Mouse (Mus musculus): ENCODE measurements around the gene Tnf.
"Not testable (repeated sequence)": the region's sequence is repeated elsewhere in the genome, so short reads cannot be mapped to it uniquely, and the experiment has no call there.

Tnf gene

DNA sequence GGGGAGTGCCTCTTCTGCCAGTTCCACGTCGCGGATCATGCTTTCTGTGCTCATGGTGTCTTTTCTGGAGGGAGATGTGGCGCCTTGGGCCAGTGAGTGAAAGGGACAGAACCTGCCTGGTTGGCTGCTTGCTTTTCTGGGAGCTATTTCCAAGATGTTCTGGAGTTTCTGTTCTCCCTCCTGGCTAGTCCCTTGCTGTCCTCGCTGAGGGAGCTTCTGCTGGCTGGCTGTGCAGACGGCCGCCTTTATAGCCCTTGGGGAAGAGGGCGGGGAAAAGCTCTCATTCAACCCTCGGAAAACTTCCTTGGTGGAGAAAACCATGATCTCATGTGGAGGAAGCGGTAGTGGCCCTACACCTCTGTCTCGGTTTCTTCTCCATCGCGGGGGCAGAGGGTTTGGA lies at the start of gene Tnf:
Tnf (minus strand) TSS at position 221 of the 400 bp plus-strand sequence.
- DNase-seq (ENCODE audit: low spot score): peak; percentile 78

DNA sequence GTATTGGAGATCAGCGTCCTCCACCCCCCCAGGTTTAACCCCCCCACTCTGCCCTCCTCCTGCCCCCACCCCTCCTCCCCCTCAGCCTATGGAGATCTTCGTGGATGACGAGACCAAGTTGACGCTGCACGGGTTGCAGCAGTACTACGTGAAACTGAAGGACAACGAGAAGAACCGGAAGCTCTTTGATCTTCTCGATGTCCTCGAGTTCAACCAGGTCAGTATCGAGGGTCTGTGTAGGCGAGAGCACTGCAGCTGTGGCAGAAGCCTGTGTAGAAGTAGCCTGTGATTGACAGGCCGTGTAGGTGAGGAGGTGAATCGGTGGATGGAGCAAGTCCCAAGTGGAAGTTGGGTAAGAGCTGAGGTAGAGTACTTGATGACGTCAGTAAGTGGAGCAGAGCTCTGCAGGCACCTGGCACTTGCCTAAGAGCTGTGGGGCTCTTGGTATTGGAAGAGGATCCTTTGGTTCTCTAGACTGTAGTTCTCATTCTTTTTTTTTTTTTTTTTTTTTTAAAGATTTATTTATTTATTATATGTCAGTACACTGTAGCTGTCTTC lies 49.4 kb upstream of the Tnf start:
- DNase-seq (ENCODE audit: low spot score): no peak

DNA sequence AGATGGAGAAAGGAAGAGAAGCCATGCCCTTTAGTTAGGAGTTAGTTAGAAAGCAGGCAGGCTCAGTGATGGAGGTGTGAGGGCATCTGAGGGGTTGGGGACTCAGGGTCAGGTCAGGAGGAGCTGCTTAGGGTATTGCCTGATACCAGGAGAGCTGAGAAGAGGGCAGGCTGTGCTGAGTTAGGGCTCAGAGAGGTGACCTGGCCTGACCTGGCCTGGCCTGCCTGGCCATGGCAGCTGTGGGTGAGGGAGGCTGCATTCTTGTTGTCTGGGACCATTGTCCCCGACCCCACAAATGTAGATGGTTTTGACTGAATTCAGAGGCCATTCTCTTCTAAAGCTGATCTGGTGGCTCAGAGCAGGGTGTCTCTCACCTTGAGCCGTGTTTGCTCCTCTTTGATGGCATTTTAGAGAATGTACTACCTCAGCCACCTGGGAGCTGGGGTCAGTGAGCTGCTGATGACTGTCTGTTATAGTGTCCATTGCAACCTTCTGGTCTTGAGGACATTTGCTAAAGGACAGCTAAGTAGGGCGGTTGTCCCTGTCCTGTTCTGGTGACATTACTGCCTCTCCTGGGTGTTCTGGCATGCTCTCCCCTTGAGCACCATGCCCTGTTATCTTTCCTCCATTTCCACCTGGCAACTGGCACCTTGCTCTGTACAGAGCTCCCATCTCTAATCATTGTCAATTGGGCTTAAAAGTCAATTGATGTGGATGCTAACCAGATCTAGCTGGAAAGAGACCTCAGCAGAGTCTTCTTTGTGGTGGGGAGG lies 48.7 kb upstream of the Tnf start:
- no peak for DNase-seq (ENCODE audit: low spot score)

DNA sequence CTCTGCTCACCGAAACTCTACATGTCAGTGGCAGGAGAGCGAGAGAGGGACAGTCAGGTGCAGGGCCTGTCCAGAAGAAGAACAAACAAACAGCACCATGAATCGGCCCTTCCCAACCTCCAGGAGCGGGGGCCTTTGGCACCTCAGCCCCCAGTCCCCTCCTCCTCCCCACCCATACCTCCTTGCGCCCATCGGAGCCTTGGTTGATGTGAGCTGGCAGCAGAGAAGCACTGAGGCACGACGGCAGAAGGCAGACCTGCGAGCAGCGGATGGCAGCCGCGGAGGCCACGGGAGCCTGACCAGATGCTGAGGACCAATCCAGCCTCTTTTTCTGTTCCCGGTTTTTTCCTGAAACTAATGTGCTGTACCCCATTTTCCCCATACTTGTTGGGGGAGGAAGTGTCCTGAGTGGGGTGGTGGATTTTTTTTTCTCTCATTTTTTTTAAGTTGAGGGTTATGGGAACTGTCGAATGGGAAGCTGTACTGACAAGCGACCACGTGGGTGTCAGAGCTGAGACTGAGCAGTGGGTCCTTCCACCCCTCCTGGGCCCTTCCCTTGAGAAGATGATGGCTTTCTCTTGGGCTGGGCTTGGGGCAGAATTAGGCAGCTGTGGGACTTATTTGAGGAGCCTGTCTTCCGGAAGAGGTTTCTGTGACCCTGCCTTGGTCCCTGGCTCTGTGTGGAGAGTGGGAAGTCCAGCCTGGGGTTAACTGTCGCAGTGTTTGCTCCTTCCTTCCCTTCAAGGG lies 47.8 kb upstream of the Tnf start:
- no peak for DNase-seq (ENCODE audit: low spot score)

DNA sequence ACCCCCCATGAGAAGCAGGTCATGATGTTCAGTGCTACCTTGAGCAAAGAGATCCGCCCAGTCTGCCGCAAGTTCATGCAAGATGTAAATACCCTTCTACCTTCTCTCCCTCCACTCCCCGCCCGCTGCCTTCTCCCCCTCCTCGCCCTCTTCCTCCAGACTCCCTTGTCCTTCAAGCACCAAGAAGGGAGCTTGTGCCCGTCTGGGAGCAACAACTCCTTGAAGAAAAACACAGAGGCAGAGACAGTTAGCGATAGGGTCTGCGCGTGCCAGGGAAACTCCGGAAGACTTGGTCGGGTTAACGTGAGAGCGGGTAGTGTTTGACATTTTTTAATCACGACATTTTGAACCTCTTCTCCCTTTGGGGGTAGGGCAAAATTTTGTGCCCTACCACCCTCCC lies 47.2 kb upstream of the Tnf start:
- no peak for DNase-seq (ENCODE audit: low spot score)

DNA sequence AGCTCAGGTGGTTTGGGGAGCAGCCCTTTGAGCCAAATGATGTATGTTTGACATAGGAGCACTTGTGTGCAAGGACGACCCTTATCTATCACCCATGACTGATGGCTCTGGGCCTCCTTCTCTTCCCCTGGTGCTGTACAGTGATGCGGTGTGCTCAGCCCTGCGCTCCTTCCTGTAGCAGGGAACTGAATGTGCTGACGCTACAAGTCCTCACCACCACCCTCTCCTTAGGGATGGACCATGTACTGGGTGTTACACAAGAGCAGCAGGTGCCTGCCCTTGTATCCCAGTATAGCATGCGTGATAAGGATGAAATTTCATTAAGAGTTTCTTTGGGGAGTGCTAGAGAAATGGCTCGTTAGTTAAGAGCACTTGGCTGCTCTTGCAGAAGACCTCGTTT lies 45.3 kb upstream of the Tnf start:
- DNase-seq (ENCODE audit: low spot score): no peak

DNA sequence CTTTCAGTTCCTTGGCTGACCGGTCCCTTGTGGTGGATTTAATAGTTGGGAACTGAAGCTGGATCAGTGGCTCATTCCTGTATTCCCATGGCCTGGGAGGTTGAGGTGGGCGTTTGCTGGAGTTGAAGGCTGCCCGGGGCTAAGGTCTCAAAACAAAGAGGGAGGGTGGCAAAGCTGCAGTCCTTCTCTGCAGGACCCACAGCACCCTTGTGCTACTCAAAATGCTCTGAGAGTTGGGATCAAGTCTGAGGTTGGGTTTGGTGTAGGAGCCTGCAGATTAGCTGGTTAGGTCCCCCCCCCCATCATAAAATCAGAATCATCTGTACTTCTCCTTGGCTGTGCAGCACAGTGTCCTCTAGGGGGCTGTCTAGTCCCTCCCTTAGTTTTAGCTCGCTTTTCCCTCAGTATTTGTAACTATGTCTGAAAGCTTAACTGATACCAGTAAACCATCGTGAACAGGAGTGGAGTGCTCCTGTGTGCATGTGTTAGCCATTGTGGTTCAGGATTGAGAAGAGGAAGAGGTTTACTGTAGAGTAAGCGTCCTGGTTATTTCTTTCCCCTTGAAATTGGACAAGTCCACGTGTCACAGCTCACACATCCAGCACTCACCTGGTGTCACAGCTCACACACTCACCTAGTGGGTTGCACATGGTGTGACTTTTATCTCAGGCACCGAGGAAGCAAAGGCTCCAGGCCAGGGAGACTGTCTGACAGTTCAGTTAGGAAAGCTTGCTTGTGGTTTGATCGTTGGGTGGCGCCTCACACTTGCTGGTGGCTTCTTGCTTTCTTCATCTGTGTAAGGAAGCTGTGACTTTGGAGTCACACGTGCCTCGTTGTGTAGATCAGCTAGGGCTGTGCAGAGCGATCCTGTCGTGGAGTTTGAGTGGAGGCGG lies 44.2 kb upstream of the Tnf start:
- peak; percentile 61 for DNase-seq (ENCODE audit: low spot score)

DNA sequence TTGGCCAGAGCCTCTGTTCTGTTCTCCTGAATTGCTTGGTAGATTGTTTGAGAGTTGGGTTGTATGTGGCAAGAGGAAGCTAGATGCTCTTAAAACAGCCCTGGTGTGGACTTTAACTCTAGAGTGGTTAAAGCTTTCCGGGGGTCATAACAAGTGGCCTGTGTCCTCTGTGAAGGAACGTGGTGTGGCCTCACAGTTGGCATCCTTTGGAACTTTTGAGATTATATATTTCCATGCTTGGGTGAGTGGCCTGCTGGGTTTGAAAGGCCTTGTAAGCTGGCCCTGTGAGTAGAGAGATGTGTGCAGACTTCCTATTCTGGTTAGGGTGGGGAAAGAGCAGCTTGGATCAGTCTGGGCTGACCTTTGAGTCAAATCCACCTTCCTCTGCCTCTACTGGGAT lies 43.2 kb upstream of the Tnf start:
- DNase-seq (ENCODE audit: low spot score): no peak

DNA sequence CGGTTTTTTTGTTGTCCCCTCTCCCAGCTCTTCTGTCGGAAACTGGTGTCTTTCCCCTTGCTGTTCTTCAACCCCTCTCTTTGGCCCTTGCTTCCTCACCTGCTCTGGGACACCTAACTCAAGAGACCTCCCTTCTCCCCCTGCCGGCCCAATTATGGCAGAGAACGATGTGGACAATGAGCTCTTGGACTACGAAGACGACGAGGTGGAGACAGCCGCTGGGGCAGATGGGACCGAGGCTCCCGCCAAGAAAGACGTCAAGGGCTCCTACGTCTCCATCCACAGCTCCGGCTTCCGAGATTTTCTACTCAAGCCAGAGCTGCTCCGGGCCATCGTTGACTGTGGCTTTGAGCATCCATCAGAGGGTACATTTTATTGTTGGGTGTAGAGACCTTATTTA lies 41.3 kb upstream of the Tnf start:
- DNase-seq (ENCODE audit: low spot score): no peak

DNA sequence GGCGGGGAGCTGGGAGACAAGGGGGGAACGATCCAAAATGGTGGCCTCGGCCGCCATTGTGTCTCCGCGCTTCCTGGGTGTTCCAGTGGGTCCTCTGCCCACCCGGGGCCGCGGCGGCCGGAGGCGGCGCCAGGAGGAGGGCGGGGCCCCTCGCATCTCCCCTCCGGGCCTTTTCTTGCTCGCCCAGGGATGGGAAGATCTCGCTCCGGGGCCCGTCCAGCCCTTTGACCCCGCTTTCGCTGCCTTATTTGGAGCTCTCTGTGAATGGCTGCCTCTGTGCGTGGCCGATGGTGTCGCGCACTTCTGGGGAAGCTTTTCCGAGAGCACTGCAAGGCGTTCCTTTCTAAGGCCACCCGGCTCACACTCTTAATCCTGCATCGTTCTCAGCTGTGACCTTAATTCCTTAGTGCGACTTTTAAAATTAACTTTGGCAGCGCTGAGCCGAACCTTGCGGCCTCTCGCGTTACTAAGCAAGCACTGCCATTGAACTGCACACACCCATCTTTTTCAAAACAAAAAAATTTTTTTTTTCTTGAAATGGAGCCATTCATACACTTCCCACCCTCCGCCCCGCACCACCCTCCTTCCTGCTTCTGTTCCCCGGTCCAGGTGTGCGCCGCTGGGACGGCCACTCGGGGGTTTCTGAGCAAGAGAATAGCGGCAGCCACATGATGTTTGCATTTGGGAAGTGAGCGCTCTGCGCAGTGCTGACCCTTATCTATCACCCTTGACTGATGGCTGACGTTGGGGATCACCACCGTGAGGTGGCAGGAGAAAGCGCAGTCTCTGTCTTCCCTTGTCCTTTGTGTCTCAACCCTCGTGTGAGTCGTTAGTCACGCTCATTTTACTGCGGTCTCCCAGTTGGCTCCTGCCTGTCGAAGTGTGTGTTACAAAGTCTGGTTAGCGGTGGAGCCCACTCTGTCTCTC lies 40.5 kb upstream of the Tnf start:
- peak; percentile 70 for DNase-seq (ENCODE audit: low spot score)

DNA sequence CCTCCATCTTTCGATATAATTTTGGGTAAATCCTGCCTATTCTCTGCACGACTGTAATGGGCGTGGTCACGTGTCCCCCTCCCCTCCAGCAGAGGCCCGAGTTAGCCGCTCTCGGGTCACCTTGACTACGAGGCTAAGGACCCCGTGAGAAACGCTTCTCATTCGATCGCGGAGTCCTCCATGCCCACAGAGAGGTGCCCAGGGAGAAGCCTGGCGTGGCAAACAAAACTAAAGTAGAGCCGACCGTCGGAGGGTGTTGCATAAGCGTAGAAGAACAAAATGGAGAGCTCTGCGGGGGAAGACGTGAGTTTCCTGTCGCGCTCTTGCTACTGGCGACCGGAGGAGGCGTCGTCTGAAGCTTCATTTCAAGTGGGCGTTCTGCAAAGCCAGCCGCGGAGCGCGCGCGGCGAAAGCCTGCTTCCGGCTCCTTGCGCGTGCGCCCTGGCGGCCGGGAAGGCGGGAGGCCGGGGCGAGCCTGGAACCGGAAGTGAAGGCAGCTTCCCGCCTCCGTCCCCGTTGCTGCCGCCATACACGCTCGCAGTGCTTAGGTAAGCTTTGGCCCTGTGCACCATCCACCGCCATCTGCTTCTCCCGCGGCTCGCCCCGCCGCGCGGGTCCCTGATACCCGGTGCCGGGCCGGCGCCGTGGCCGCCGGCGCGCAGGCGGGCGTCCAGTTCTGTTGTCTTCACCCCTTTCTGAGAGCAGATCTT lies 39.7 kb upstream of the Tnf start, which contains the start of gene Ddx39b:
Ddx39b (plus strand) TSS at position 442 of the 710 bp plus-strand sequence.
- peak; percentile 98 for DNase-seq (ENCODE audit: low spot score)

DNA sequence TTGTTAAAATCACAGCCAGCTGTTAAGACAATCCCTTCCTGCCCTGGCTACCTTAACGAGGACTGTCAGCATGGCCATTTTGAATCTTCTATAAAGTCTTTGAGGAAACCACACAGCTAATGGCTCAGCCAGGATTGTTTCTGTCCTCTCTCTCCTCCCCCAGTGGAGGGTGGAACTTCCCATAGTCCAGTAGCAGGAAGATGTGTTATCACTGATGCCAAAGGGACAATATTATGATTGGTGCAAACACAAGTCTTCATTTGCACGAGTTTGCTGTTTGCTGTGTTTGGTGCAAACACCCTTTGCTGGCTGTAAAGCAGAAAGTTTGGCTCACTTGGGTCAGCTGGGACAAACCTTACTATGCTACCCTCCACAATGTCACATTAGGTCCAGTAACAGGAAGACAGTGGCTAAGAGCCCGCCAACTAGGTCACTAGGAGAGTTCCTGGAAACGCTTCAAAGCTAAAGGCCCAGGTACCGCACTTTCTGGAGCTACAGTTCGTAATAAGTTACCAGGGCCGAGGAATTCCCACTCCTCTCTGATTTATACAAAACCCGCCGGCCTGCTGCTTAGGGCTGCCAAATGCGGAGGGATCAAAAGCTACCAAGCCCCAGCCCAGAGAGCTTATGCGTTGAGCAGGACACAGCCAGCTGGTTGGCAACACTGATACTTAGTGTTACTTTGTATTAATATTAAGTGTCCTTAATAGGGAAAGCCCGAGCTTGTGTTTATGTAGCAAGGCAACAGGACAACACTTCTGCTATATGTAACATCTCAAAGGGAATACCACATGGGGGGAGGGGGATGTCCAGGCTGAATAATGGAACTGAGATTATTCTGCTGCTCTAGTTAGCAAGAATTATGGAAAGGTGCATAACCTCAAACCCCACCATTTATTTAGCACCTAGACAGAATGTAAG lies 38.8 kb upstream of the Tnf start:
- no peak for DNase-seq (ENCODE audit: low spot score)

DNA sequence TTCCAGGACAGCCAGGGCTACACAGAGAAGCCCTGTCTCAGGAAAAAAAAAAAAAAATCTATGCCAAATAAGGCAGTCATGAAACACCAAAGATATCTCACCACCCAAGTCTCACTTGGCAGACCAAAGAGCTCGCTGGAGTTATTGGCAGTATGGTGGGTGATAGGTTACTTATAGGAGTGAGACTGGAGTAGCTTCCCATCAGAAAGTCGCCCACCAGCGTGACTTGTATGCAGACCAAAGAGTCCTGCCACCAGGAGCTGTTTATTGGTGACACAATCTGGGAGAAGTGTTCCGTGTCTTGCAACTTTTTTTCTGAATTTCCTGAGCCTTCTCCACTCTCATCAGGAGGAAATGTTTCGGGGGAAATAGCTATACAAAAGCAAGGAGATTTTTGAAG lies 37.9 kb upstream of the Tnf start:
- DNase-seq (ENCODE audit: low spot score): no peak

DNA sequence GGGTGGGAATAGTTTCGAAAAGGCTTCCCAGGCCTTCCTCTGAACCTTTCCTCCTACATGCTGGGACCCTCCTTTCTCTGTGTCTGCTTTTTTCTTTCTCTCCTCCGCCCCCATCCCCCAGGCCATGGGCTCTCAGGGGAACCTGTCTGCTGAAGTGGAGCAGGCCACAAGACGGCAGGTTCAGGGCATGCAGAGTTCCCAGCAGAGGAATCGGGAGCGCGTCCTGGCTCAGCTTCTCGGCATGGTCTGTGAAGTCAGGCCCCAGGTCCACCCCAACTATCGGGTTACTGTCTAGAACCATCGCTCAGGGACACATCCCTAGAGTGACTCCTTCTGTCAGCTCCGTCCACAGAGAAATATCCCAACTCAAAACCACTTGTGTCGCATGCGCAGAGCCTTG lies 35.7 kb upstream of the Tnf start:
- no peak for DNase-seq (ENCODE audit: low spot score)

DNA sequence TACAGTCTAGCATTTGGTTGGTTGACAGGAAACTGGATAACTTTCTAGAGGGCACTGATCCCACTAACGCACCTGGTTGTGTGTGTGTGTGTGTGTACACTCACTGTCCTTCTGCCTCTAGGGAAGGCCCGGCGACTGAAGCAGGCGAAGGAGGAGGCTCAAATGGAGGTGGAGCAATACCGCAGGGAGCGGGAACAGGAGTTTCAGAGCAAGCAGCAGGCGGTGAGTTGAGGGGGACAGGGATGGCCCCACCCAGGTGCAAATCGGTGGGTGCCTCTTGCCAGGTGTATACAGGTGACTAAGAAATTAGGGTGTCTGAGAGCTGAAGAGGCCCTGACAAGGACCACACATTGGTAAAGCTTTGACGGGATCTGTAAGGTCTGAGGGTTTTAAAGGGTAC lies 35.2 kb upstream of the Tnf start:
- DNase-seq (ENCODE audit: low spot score): no peak

DNA sequence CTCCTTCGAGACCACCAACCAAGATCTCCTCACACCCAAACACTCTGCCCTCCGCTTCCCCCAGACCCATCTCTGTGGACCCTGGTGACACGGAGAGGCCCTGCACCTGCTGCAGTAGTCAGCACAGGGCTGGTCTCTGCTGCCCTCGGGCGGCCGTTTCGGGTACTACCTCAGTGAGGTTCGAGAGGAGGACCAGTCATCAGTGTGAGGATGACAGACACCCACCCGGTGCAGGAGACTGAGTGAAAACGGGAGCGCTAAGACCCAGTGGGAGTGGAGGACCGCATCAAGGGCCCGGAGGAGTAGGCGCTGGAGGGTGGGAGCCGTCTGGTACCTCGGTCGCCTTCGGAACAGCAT lies 34.6 kb upstream of the Tnf start:
- DNase-seq (ENCODE audit: low spot score): peak; percentile 95

DNA sequence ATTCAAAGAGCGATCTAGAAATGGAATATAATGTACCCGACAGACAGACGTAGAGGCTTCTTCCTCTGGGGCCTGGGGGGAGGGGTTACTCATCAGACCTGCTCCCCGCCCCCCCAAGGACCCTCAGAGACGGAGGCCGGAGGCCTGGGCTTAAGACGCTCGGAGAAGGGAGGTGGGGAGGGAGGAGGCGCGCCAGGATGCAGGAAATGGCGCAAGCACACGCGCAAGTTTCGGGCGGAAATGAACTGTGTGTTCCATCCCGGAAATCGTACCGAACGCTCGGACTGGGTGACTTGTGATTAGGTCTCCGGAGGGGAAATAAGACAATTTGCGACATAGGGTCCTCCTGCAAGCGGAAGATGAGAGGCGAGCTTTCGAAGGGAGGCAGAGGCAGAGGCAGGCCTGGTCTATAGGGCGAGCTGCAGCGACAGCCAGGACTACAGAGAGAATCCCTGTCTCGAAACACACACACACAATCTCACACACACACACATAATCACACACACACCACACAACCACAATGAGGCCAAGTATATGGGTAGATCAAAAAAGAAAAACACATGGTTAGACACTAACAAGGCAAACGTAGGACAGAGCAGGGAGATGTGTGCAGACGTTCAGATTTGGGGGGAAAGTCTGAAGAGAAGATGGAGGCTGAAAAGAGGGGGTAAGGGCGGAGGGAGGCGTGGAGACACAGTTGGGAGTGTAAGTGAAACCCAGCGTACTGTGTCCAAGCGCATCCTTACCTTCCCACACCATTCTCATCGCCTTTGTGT lies 34.0 kb upstream of the Tnf start, which contains the start of gene Nfkbil1:
Nfkbil1 (minus strand) TSS at position 179 of the 776 bp plus-strand sequence.
- peak; percentile 87 for DNase-seq (ENCODE audit: low spot score)

DNA sequence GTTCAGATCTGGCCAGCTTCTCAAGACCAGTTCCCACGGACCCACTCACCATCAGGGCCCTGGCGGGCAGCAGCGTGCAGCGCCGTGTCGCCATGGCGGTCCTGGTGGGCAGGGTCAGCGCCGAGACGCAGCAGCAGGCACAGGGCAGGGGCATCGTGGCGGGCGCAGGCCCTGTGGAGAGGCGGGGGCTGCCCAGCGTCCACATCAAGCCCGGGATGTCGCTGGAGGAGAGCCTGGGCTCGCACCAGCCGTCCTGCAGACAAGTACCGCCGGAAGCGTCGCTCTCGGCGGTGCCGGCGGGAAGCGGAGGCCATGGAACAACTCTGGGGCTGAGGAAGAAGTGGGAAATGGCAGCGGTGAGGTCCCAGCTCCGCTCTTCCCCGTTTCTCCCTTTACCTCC lies 33.1 kb upstream of the Tnf start:
- no peak for DNase-seq (ENCODE audit: low spot score)

DNA sequence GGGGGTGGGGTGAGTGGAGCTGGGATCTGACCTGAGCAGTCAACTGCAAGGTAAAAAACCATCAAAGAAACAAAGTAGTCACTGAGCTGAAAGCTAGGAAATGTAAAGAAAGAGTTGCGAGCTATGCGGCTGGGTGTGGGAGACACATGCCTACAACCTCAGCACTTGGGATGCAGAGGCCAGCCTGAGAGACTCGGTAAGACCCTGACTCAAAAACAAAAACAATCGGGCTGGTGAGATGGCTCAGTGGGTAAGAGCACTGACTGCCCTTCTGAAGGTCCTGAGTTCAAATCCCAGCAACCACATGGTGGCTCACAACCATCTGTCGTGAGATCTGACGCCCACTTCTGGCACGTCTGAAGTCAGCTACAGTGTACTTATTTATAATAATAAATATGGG lies 32.3 kb upstream of the Tnf start:
- DNase-seq (ENCODE audit: low spot score): not testable (repeated sequence)
